Mouse (Mus musculus): ENCODE data around the gene Thsd4.

Thsd4 gene

GRCm38 (mm10) chr9:60381010-60381409 is 140.8 kb downstream of the Thsd4 start:
- no peak for DNase-seq (ENCODE audit: low read depth, low spot score)

- no peak for DNase-seq (ENCODE audit: low read depth, low spot score)
Observed at GRCm38 (mm10) chr9:60380550-60380949, 141.3 kb downstream of the Thsd4 start.

GRCm38 (mm10) chr9:60378235-60378634 is 143.6 kb downstream of the Thsd4 start:
- no peak for DNase-seq (ENCODE audit: low read depth, low spot score)

- DNase-seq (ENCODE audit: low read depth, low spot score), result no peak
Observed at GRCm38 (mm10) chr9:60373161-60373737, 148.6 kb downstream of the Thsd4 start.

- DNase-seq (ENCODE audit: low read depth, low spot score), result no peak
Observed at GRCm38 (mm10) chr9:60368516-60368915, 153.3 kb downstream of the Thsd4 start.

GRCm38 (mm10) chr9:60367617-60368305 is 154.1 kb downstream of the Thsd4 start:
- no peak for DNase-seq (ENCODE audit: low read depth, low spot score)

- DNase-seq (ENCODE audit: low read depth, low spot score), result no peak
Observed at GRCm38 (mm10) chr9:60364166-60364781, 157.6 kb downstream of the Thsd4 start.

GRCm38 (mm10) chr9:60352351-60352750 is 169.5 kb downstream of the Thsd4 start:
- no peak for DNase-seq (ENCODE audit: low read depth, low spot score)

GRCm38 (mm10) chr9:60351153-60351552 is 170.7 kb downstream of the Thsd4 start:
- no peak for DNase-seq (ENCODE audit: low read depth, low spot score)

- no peak for DNase-seq (ENCODE audit: low read depth, low spot score)
Observed at GRCm38 (mm10) chr9:60336147-60336546, 185.7 kb downstream of the Thsd4 start.

GRCm38 (mm10) chr9:60335455-60335854 is 186.4 kb downstream of the Thsd4 start:
- DNase-seq (ENCODE audit: low read depth, low spot score), result no peak

GRCm38 (mm10) chr9:60329911-60330310 is 191.9 kb downstream of the Thsd4 start:
- no peak for DNase-seq (ENCODE audit: low read depth, low spot score)

- DNase-seq (ENCODE audit: low read depth, low spot score), result no peak
Observed at GRCm38 (mm10) chr9:60324716-60325115, 197.1 kb downstream of the Thsd4 start.

GRCm38 (mm10) chr9:60323435-60323834 is 198.4 kb downstream of the Thsd4 start:
- no peak for DNase-seq (ENCODE audit: low read depth, low spot score)

- no peak for DNase-seq (ENCODE audit: low read depth, low spot score)
Observed at GRCm38 (mm10) chr9:60317291-60317690, 204.6 kb downstream of the Thsd4 start.

GRCm38 (mm10) chr9:60316510-60316909 is 205.3 kb downstream of the Thsd4 start:
- no peak for DNase-seq (ENCODE audit: low read depth, low spot score)

GRCm38 (mm10) chr9:60315533-60315932 is 206.3 kb downstream of the Thsd4 start:
- no peak for DNase-seq (ENCODE audit: low read depth, low spot score)

- no peak for DNase-seq (ENCODE audit: low read depth, low spot score)
Observed at GRCm38 (mm10) chr9:60313661-60314060, 208.2 kb downstream of the Thsd4 start.

GRCm38 (mm10) chr9:60312670-60313069 is 209.2 kb downstream of the Thsd4 start:
- DNase-seq (ENCODE audit: low read depth, low spot score), result no peak

GRCm38 (mm10) chr9:60311594-60312128 is 210.2 kb downstream of the Thsd4 start:
- DNase-seq (ENCODE audit: low read depth, low spot score), result no peak

- no peak for DNase-seq (ENCODE audit: low read depth, low spot score)
Observed at GRCm38 (mm10) chr9:60310741-60311317, 211.0 kb downstream of the Thsd4 start.
